Mouse (Mus musculus) megakaryocyte, embryonic 14.5 days (primary cell): ENCODE results near the gene 1300017J02Rik. TPM values are rescaled to one million over a fixed set of nuclear protein-coding genes. Genes with fewer than 3 reads are reported as not detected.

Experiments used
- H3K27me3 ChIP-seq: replicated peaks from 2 replicates; pipeline ENCODE3; 2012; ENCODE audit warnings: inconsistent platforms
- H3K36me3 ChIP-seq: replicated peaks from 2 replicates; pipeline ENCODE3; 2012; ENCODE audit warnings: low read length, inconsistent platforms, mixed read lengths
- H3K4me1 ChIP-seq: 2 replicates; pipeline ENCODE4 v1.6.1; 2012; ENCODE audit warnings: inconsistent platforms
- H3K4me3 ChIP-seq: replicated peaks from 2 replicates; pipeline ENCODE3; 2012; ENCODE audit warnings: moderate library complexity, mild to moderate bottlenecking, inconsistent platforms
- H3K9me3 ChIP-seq: 2 replicates; pipeline ENCODE4 v1.6.1; 2012; ENCODE audit warnings: inconsistent platforms
- FLI1 ChIP-seq: IDR thresholded peaks from 2 replicates; pipeline ENCODE4 v1.6.1; 2012; ENCODE audit warnings: low read length, inconsistent platforms, mixed read lengths
- GATA1 ChIP-seq: IDR thresholded peaks from 3 replicates; pipeline ENCODE4 v1.6.1; 2012; ENCODE audit warnings: mixed read lengths, low read length, inconsistent platforms, borderline replicate concordance
- polyA plus RNA-seq: library from polyadenylated mRNA; stranded (reverse); fragments of >175 nt; gene quantifications from 2 replicates; pipeline ENCODE4 v1.2.3, GENCODE M21; 2012; ENCODE audit warnings: low replicate concordance; ENCODE audit not compliant: insufficient read depth

1300017J02Rik gene
- polyA plus RNA-seq, 1 experiment: not detected

- H3K4me3 ChIP-seq: no peak overlapping the region
Observed at GRCm38 (mm10) chr9:103274819-103275218, 30.1 kb downstream of the 1300017J02Rik start.

GRCm38 (mm10) chr9:103271104-103271503, 33.8 kb downstream of the 1300017J02Rik start:
- no peaks in the 10 kb centered on the region for H3K36me3 ChIP-seq
- H3K4me3 ChIP-seq: no peak overlapping the region

More at GRCm38 (mm10) chr9:103274819-103275218, 30.1 kb downstream of the 1300017J02Rik start:
- H3K4me1 ChIP-seq: no peaks in the 10 kb centered on the region
- H3K36me3 ChIP-seq: no peaks in the 10 kb centered on the region
- TF ChIP-seq GATA1 (no peak), FLI1 (no peak)
- peaks cover 27% of the 10 kb centered on the region for H3K27me3 ChIP-seq
- H3K9me3 ChIP-seq: peaks cover 11% of the 10 kb centered on the region

GRCm38 (mm10) chr9:103265778-103266177, 39.1 kb downstream of the 1300017J02Rik start:
- H3K27me3 ChIP-seq: peaks cover 20% of the 10 kb centered on the region
- H3K9me3 ChIP-seq: peaks cover 16% of the 10 kb centered on the region
- no peak overlapping the region for H3K4me3 ChIP-seq
- TF ChIP-seq GATA1 (no peak), FLI1 (no peak)
- H3K36me3 ChIP-seq: no peaks in the 10 kb centered on the region
- no peaks in the 10 kb centered on the region for H3K4me1 ChIP-seq

More at GRCm38 (mm10) chr9:103271104-103271503, 33.8 kb downstream of the 1300017J02Rik start:
- no peaks in the 10 kb centered on the region for H3K4me1 ChIP-seq
- no peak for TF ChIP-seq FLI1
- TF ChIP-seq GATA1: no peak
- H3K27me3 ChIP-seq: peaks cover 22% of the 10 kb centered on the region
- peaks cover 7% of the 10 kb centered on the region for H3K9me3 ChIP-seq

GRCm38 (mm10) chr9:103252906-103253305, 52.0 kb downstream of the 1300017J02Rik start:
- TF ChIP-seq GATA1 (no peak), FLI1 (no peak)
- peaks cover 13% of the 10 kb centered on the region for H3K27me3 ChIP-seq
- no peak overlapping the region for H3K4me3 ChIP-seq
- H3K9me3 ChIP-seq: peaks cover 20% of the 10 kb centered on the region
- H3K4me1 ChIP-seq: no peaks in the 10 kb centered on the region
- H3K36me3 ChIP-seq: no peaks in the 10 kb centered on the region

- peaks cover 10% of the 10 kb centered on the region for H3K9me3 ChIP-seq
- TF ChIP-seq GATA1 (no peak), FLI1 (no peak)
- no peak overlapping the region for H3K4me3 ChIP-seq
- H3K4me1 ChIP-seq: no peaks in the 10 kb centered on the region
- H3K36me3 ChIP-seq: no peaks in the 10 kb centered on the region
- peaks cover 10% of the 10 kb centered on the region for H3K27me3 ChIP-seq
Observed at GRCm38 (mm10) chr9:103248618-103249017, 56.3 kb downstream of the 1300017J02Rik start.

- no peaks in the 10 kb centered on the region for H3K9me3 ChIP-seq
- TF ChIP-seq FLI1: no peak
- peaks cover 12% of the 10 kb centered on the region for H3K27me3 ChIP-seq
- H3K4me3 ChIP-seq: no peak overlapping the region
- no peaks in the 10 kb centered on the region for H3K36me3 ChIP-seq
- H3K4me1 ChIP-seq: no peaks in the 10 kb centered on the region
Observed at GRCm38 (mm10) chr9:103246526-103247168, 58.2 kb downstream of the 1300017J02Rik start.

- no peaks in the 10 kb centered on the region for H3K36me3 ChIP-seq
- TF ChIP-seq GATA1: no peak
- TF ChIP-seq FLI1: no peak
- H3K4me1 ChIP-seq: no peaks in the 10 kb centered on the region
- H3K27me3 ChIP-seq: peaks cover 14% of the 10 kb centered on the region
- H3K4me3 ChIP-seq: no peak overlapping the region
- H3K9me3 ChIP-seq: no peaks in the 10 kb centered on the region
Observed at GRCm38 (mm10) chr9:103243640-103244039, 61.2 kb downstream of the 1300017J02Rik start.

- peaks cover 9% of the 10 kb centered on the region for H3K27me3 ChIP-seq
- TF ChIP-seq GATA1: no peak
- TF ChIP-seq FLI1: no peak
- no peak overlapping the region for H3K4me3 ChIP-seq
- H3K9me3 ChIP-seq: no peaks in the 10 kb centered on the region
- H3K36me3 ChIP-seq: no peaks in the 10 kb centered on the region
- no peaks in the 10 kb centered on the region for H3K4me1 ChIP-seq
Observed at GRCm38 (mm10) chr9:103241206-103241605, 63.7 kb downstream of the 1300017J02Rik start.

- Histone ChIP-seq H3K36me3 (no peaks in the 10 kb centered on the region), H3K9me3 (no peaks in the 10 kb centered on the region), H3K4me3 (no peak overlapping the region), H3K4me1 (no peaks in the 10 kb centered on the region), H3K27me3 (peaks cover 13% of the 10 kb centered on the region)
- no peak for TF ChIP-seq GATA1
Observed at GRCm38 (mm10) chr9:103239471-103239870, 65.4 kb downstream of the 1300017J02Rik start.

GRCm38 (mm10) chr9:103234565-103235165, 70.2 kb downstream of the 1300017J02Rik start:
- Histone ChIP-seq H3K27me3 (peaks cover 24% of the 10 kb centered on the region), H3K4me1 (peaks cover 34% of the 10 kb centered on the region), H3K9me3 (no peaks in the 10 kb centered on the region), H3K36me3 (no peaks in the 10 kb centered on the region), H3K4me3 (no peak overlapping the region)
- TF ChIP-seq FLI1 (no peak), GATA1 (no peak)
